Mouse (Mus musculus) G1E (cell line): ENCODE results near the gene Slc25a5. TPM values are rescaled to one million over a fixed set of nuclear protein-coding genes. Genes with fewer than 3 reads are reported as not detected.

Experiments used
- ATAC-seq: 2 replicates; pipeline ENCODE4 v1.8.0; 2016; ENCODE audit warnings: mild to moderate bottlenecking; ENCODE audit not compliant: insufficient number of reproducible peaks, poor library complexity, low FRiP score, severe bottlenecking; ENCODE audit errors: extremely low read depth
- DNase-seq: peaks from one replicate; pipeline ENCODE4 v3.0.0; 2012; ENCODE audit warnings: low spot score
- H3K27me3 ChIP-seq: 2 replicates; pipeline ENCODE4 v1.6.1; 2012; ENCODE audit warnings: mild to moderate bottlenecking, low read length, inconsistent platforms; ENCODE audit not compliant: insufficient read depth
- H3K36me3 ChIP-seq: replicated peaks from 2 replicates; pipeline ENCODE3; 2012; ENCODE audit warnings: mild to moderate bottlenecking, inconsistent platforms
- H3K4me1 ChIP-seq: 2 replicates; pipeline ENCODE4 v1.6.1; 2012; ENCODE audit warnings: low read depth, low read length, inconsistent platforms, mixed read lengths; ENCODE audit not compliant: insufficient read depth
- H3K4me3 ChIP-seq: 2 replicates; pipeline ENCODE4 v1.5.1; 2012; ENCODE audit warnings: low read depth, mild to moderate bottlenecking, inconsistent platforms, low read length, moderate library complexity, mixed read lengths
- H3K9me3 ChIP-seq: replicated peaks from 2 replicates; pipeline ENCODE4 v1.6.1; 2012; ENCODE audit warnings: inconsistent platforms
- CTCF ChIP-seq: IDR thresholded peaks from 2 replicates; pipeline ENCODE4 v1.5.1; 2012; ENCODE audit warnings: low read depth, low read length, inconsistent platforms, mixed read lengths
- GATA1 ChIP-seq: IDR thresholded peaks from 2 replicates; pipeline ENCODE4 v1.6.1; 2012; ENCODE audit warnings: borderline replicate concordance, low read length, inconsistent platforms, mixed read lengths
- GATA2 ChIP-seq: IDR thresholded peaks from 2 replicates; pipeline ENCODE4 v1.6.1; 2012; ENCODE audit warnings: low read depth, low read length, inconsistent platforms, borderline replicate concordance
- POLR2AphosphoS5 ChIP-seq: IDR thresholded peaks from 2 replicates; pipeline ENCODE4 v1.6.1; 2012; ENCODE audit warnings: low read depth, low read length, inconsistent platforms; ENCODE audit not compliant: insufficient replicate concordance
- TAL1 ChIP-seq: conservative IDR thresholded peaks from 2 replicates; pipeline ENCODE4 v1.6.1; 2012; ENCODE audit warnings: low read depth, low read length, inconsistent platforms, mixed read lengths
- polyA plus RNA-seq: library from polyadenylated mRNA; stranded (reverse); fragments of >175 nt; gene quantifications from 2 replicates; pipeline ENCODE4 v1.2.3, GENCODE M21; 2012
- total RNA-seq, 2 experiments: library from RNA; stranded (forward) in 1 of 2; stranded (reverse) in 1 of 2; fragments of 200-1000 nt in 1 of 2; fragments of >200 nt in 1 of 2; fragmentation: Nextera tagmentation in 1 of 2; gene quantifications; 2 replicates each; pipeline ENCODE4 v1.2.3; 2014 to 2017

Gene Slc25a5
- total and polyA plus RNA-seq, 3 experiments = 36.2 to 745 (median 370) TPM

GRCm38 (mm10) chrX:36763934-36764317 is 31.5 kb upstream of the Slc25a5 start:
- TF ChIP-seq POLR2AphosphoS5 = no peak
- ATAC-seq = no peak
- Histone ChIP-seq H3K4me1 (peaks cover 9% of the 10 kb centered on the region; the same call in 1 of the 2 replicates), H3K36me3 (no peaks in the 10 kb centered on the region), H3K4me3 (no peak overlapping the region), H3K9me3 (no peaks in the 10 kb centered on the region), H3K27me3 (no peaks in the 10 kb centered on the region)
- no peak for DNase-seq

- no peaks in the 10 kb centered on the region for H3K9me3 ChIP-seq
- ATAC-seq = no peak
These were observed 28.1 kb upstream of the Slc25a5 start for GRCm38 (mm10) chrX:36767386-36767785.

GRCm38 (mm10) chrX:36772591-36772990 is 22.9 kb upstream of the Slc25a5 start:
- TF ChIP-seq POLR2AphosphoS5 = no peak
- no peak for TF ChIP-seq GATA1
- Histone ChIP-seq H3K27me3 (0 out of 2 replicates have a peak, but pooled peaks cover 8% of the 10 kb centered on the region), H3K9me3 (no peaks in the 10 kb centered on the region), H3K36me3 (no peaks in the 10 kb centered on the region), H3K4me1 (no peaks in the 10 kb centered on the region), H3K4me3 (no peak overlapping the region)
- DNase-seq (no peak), ATAC-seq (no peak)

More at GRCm38 (mm10) chrX:36767386-36767785, 28.1 kb upstream of the Slc25a5 start:
- Histone ChIP-seq H3K4me1 (peaks cover 3% of the 10 kb centered on the region; the same call in 1 of the 2 replicates), H3K4me3 (no peak overlapping the region), H3K36me3 (no peaks in the 10 kb centered on the region), H3K27me3 (0 out of 2 replicates have a peak, but pooled peaks cover 4% of the 10 kb centered on the region)
- TF ChIP-seq GATA1 = no peak
- no peak for TF ChIP-seq POLR2AphosphoS5
- no peak for TF ChIP-seq TAL1
- TF ChIP-seq CTCF = no peak
- no peak for TF ChIP-seq GATA2
- no peak for DNase-seq

- no peaks in the 10 kb centered on the region for H3K4me1 ChIP-seq
- no peaks in the 10 kb centered on the region for H3K36me3 ChIP-seq
- no peak overlapping the region for H3K4me3 ChIP-seq
- no peaks in the 10 kb centered on the region for H3K9me3 ChIP-seq
- ATAC-seq (no peak), DNase-seq (no peak)
- TF ChIP-seq CTCF = no peak
- no peak for TF ChIP-seq TAL1
- no peak for TF ChIP-seq GATA1
- no peak for TF ChIP-seq GATA2
- TF ChIP-seq POLR2AphosphoS5 = no peak
- H3K27me3 ChIP-seq = 0 out of 2 replicates have a peak, but pooled peaks cover 4% of the 10 kb centered on the region
These were observed 19.9 kb upstream of the Slc25a5 start for GRCm38 (mm10) chrX:36775520-36775919.

GRCm38 (mm10) chrX:36777694-36778093 is 17.8 kb upstream of the Slc25a5 start:
- ATAC-seq (no peak), DNase-seq (no peak)
- Histone ChIP-seq H3K36me3 (no peaks in the 10 kb centered on the region), H3K4me3 (no peak overlapping the region), H3K27me3 (0 out of 2 replicates have a peak, but pooled peaks cover 4% of the 10 kb centered on the region), H3K9me3 (no peaks in the 10 kb centered on the region), H3K4me1 (no peaks in the 10 kb centered on the region)
- TF ChIP-seq CTCF = no peak
- no peak for TF ChIP-seq TAL1
- TF ChIP-seq POLR2AphosphoS5 = no peak
- no peak for TF ChIP-seq GATA1
- no peak for TF ChIP-seq GATA2

DNA sequence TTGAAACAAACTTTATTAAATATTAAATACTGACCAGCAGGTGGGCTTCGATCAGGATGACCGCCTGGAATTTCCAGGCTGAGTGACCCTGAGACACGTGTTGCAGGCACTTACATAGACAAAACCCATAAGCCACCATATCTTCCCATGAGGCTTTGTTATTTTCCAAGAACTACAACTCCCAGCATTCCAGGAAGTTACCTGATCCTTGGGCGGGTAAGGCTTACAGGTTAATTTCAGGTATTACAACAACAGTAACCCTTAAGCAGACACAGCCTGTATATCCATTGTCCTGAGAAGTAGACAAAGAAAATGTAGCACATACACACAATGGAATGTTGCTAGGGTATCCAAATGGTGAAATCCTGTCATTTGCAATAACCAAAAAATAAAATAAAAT is 6.1 kb upstream of the Slc25a5 start:
- no peak for ATAC-seq
- no peak overlapping the region for H3K4me3 ChIP-seq
- no peak for TF ChIP-seq GATA1
- no peak for TF ChIP-seq GATA2
- no peak for TF ChIP-seq CTCF
- no peak for TF ChIP-seq POLR2AphosphoS5
- TF ChIP-seq TAL1 = no peak
- H3K9me3 ChIP-seq = no peaks in the 10 kb centered on the region
- no peaks in the 10 kb centered on the region for H3K36me3 ChIP-seq
- no peak for DNase-seq
- H3K27me3 ChIP-seq = no peaks in the 10 kb centered on the region; the same call in 1 of the 2 replicates
- H3K4me1 ChIP-seq = peaks cover 3% of the 10 kb centered on the region; the same call in 1 of the 2 replicates

- H3K4me3 ChIP-seq = no peak overlapping the region
These were observed 880 bp upstream of the Slc25a5 start for GRCm38 (mm10) chrX:36794571-36794970.

More at GRCm38 (mm10) chrX:36794571-36794970, 880 bp upstream of the Slc25a5 start:
- Histone ChIP-seq H3K27me3 (no peaks in the 10 kb centered on the region), H3K9me3 (no peaks in the 10 kb centered on the region), H3K4me1 (peaks cover 16% of the 10 kb centered on the region), H3K36me3 (peaks cover 20% of the 10 kb centered on the region)
- TF ChIP-seq GATA1 (no peak), CTCF (no peak), POLR2AphosphoS5 (no peak), TAL1 (no peak), GATA2 (no peak)
- DNase-seq (no peak), ATAC-seq (no peak)
